Mouse (Mus musculus): ENCODE data around the gene Galk1. TPM values are rescaled to one million over a fixed set of nuclear protein-coding genes. Genes with fewer than 3 reads are reported as not detected.

Galk1 gene
- total and polyA plus RNA-seq, 3 experiments: 14.5 to 16.4 (median 14.7) TPM

DNA sequence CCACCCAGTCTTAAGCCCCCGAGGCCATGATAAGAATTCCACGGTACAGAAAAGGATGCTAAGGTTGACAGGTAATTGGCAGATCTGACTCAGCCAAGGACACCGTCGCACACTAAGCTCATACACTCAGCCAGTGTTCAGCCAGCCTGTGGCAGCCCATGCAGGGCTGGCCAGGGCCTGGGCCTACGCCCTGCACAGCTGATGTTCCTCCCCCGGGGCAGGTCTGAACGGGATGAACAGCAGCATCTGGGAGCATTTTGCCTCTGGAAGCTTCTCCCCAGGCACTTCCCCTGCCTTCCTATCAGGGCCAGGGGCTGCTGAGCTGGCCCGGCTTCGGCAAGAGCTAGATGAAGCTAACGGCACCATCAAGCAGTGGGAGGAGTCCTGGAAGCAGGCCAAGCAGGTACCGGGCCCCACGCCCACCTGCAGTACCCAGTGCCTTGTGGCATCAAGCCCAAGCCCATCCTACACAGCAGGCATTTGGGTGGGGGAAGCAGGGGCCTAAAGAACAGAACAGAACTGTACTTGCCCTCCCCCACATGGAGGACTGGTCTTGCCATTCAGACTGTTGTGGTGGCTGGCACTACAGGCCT is 45.6 kb upstream of the Galk1 start:
- intact Hi-C loops (cut with DNase I): no loop called here
- H3K79me2 ChIP-seq (replicated peaks; ENCODE audit: control insufficient read depth, insufficient read depth, low read length): no peaks in the 10 kb centered on the region
- no peak overlapping the region for H3K9ac ChIP-seq (ENCODE audit: low read depth, low read length)
- TF ChIP-seq EP300 (IDR thresholded peaks at IDR 0.05; ENCODE audit: insufficient read depth, low read depth, low read length): no peak
- no peak for TF ChIP-seq POLR2A (IDR thresholded peaks at IDR 0.05; ENCODE audit: insufficient read depth, low read depth, low read length)
- no peak for TF ChIP-seq CTCF (IDR thresholded peaks at IDR 0.05)
- no peak overlapping the region for H3K4me3 ChIP-seq
- no peak for DNase-seq
- H3K27ac ChIP-seq: no peak overlapping the region
- WGBS: 65% methylated on average over 12 of the region's 12 CpGs
- no peaks in the 10 kb centered on the region; the same call in 1 of the 2 replicates for H3K4me1 ChIP-seq (ENCODE audit: control insufficient read depth, insufficient read depth, low read length)
- no peaks in the 10 kb centered on the region for H3K27me3 ChIP-seq (ENCODE audit: control insufficient read depth, insufficient read depth, low read length)
- H3K36me3 ChIP-seq (ENCODE audit: control insufficient read depth, insufficient read depth, low read length): no peaks in the 10 kb centered on the region

DNA sequence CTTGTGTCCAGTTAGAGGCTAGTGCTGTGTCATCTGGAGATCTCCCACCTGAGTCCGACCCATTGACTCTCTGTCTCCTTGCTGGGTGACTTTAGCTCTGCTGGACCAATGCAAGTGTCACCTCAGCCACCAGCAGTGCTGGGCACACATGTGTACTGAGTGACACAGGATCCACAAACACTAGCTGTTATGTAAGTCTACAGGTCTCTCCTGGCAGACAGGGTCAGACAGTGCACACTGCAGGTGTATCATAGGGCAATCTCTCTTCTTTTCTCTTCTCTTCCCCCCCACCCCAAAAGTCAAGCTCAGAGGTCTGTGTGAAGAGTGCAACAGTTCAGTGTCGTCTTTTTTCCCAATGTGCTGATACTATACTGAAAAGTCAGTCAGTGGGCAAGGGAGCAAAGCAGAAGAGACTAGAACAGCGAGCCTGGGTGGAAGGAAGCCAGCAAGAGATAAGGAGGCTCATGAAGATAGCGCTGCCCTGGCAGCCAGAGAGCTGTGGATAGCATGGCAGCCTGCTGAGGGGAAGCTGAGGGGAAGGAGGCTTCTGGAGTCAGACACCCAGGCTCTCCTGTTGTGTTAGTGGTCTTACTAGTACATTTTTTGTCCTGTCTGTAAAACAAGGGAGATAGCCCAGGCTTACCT is 44.8 kb upstream of the Galk1 start:
- Histone ChIP-seq H3K4me1 (ENCODE audit: control insufficient read depth, insufficient read depth, low read length) (no peaks in the 10 kb centered on the region; the same call in 1 of the 2 replicates), H3K27ac (no peak overlapping the region), H3K79me2 (replicated peaks; ENCODE audit: control insufficient read depth, insufficient read depth, low read length) (no peaks in the 10 kb centered on the region), H3K4me3 (no peak overlapping the region), H3K27me3 (ENCODE audit: control insufficient read depth, insufficient read depth, low read length) (no peaks in the 10 kb centered on the region), H3K36me3 (ENCODE audit: control insufficient read depth, insufficient read depth, low read length) (no peaks in the 10 kb centered on the region), H3K9ac (ENCODE audit: low read depth, low read length) (no peak overlapping the region)
- no peak for TF ChIP-seq EP300 (IDR thresholded peaks at IDR 0.05; ENCODE audit: insufficient read depth, low read depth, low read length)
- TF ChIP-seq CTCF (IDR thresholded peaks at IDR 0.05): no peak
- no peak for TF ChIP-seq POLR2A (IDR thresholded peaks at IDR 0.05; ENCODE audit: insufficient read depth, low read depth, low read length)
- intact Hi-C loops (cut with DNase I): no loop called here
- DNase-seq: peak in 1 of 2 experiments; percentile 34
- 46% methylated on average over 4 of the region's 4 CpGs for WGBS

- intact Hi-C loops (cut with DNase I): no loop called here
- TF ChIP-seq CTCF (IDR thresholded peaks at IDR 0.05) (no peak), EP300 (IDR thresholded peaks at IDR 0.05; ENCODE audit: insufficient read depth, low read depth, low read length) (no peak), POLR2A (IDR thresholded peaks at IDR 0.05; ENCODE audit: insufficient read depth, low read depth, low read length) (no peak)
- Histone ChIP-seq H3K27ac (no peak overlapping the region), H3K4me1 (ENCODE audit: control insufficient read depth, insufficient read depth, low read length) (no peaks in the 10 kb centered on the region; the same call in 1 of the 2 replicates), H3K9ac (ENCODE audit: low read depth, low read length) (no peak overlapping the region), H3K36me3 (ENCODE audit: control insufficient read depth, insufficient read depth, low read length) (no peaks in the 10 kb centered on the region), H3K79me2 (replicated peaks; ENCODE audit: control insufficient read depth, insufficient read depth, low read length) (no peaks in the 10 kb centered on the region), H3K27me3 (ENCODE audit: control insufficient read depth, insufficient read depth, low read length) (no peaks in the 10 kb centered on the region), H3K4me3 (no peak overlapping the region)
- no peak for DNase-seq
- 80% methylated on average over 11 of the region's 11 CpGs for WGBS
Measured at GRCm38 (mm10) chr11:116055873-116056272, 43.4 kb upstream of the Galk1 start.

- Histone ChIP-seq H3K36me3 (ENCODE audit: control insufficient read depth, insufficient read depth, low read length) (no peaks in the 10 kb centered on the region), H3K9ac (ENCODE audit: low read depth, low read length) (no peak overlapping the region), H3K4me3 (no peak overlapping the region), H3K4me1 (ENCODE audit: control insufficient read depth, insufficient read depth, low read length) (no peaks in the 10 kb centered on the region; the same call in 1 of the 2 replicates), H3K27me3 (ENCODE audit: control insufficient read depth, insufficient read depth, low read length) (no peaks in the 10 kb centered on the region), H3K79me2 (replicated peaks; ENCODE audit: control insufficient read depth, insufficient read depth, low read length) (no peaks in the 10 kb centered on the region), H3K27ac (no peak overlapping the region)
- 86% methylated on average over 9 of the region's 9 CpGs for WGBS
- intact Hi-C loops (cut with DNase I): no loop called here
- DNase-seq: no peak
- TF ChIP-seq EP300 (IDR thresholded peaks at IDR 0.05; ENCODE audit: insufficient read depth, low read depth, low read length): no peak
- TF ChIP-seq CTCF (IDR thresholded peaks at IDR 0.05): no peak
- TF ChIP-seq POLR2A (IDR thresholded peaks at IDR 0.05; ENCODE audit: insufficient read depth, low read depth, low read length): no peak
Measured at GRCm38 (mm10) chr11:116053510-116054229, 41.2 kb upstream of the Galk1 start.

DNA sequence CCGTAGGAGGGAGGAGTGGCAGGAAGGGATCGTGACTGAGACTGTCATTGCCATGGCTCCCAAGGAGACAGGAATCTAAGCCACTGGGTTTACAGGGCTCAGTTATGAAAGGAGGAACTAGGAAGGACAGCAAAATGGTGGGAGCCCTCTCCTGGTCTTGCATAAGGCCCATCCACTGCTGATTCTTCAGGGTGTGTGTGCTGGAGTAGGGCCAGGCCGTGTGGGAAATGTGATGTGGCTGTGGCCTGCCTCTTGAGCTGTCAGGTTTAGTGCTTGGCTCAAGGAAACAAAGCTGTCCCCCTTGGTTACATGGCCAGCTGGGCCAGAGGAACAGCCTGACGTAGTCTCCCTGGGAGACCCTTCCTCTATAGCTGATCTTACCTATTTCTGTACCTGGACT is 37.7 kb upstream of the Galk1 start:
- Histone ChIP-seq H3K27ac (no peak overlapping the region), H3K36me3 (ENCODE audit: control insufficient read depth, insufficient read depth, low read length) (no peaks in the 10 kb centered on the region), H3K9ac (ENCODE audit: low read depth, low read length) (no peak overlapping the region), H3K79me2 (replicated peaks; ENCODE audit: control insufficient read depth, insufficient read depth, low read length) (no peaks in the 10 kb centered on the region; the same call in none of the 2 replicates), H3K4me3 (no peak overlapping the region), H3K4me1 (ENCODE audit: control insufficient read depth, insufficient read depth, low read length) (no peaks in the 10 kb centered on the region), H3K27me3 (ENCODE audit: control insufficient read depth, insufficient read depth, low read length) (no peaks in the 10 kb centered on the region)
- intact Hi-C loops (cut with DNase I): no loop called here
- WGBS: 75% methylated on average over 4 of the region's 4 CpGs
- TF ChIP-seq EP300 (IDR thresholded peaks at IDR 0.05; ENCODE audit: insufficient read depth, low read depth, low read length) (no peak), CTCF (IDR thresholded peaks at IDR 0.05) (no peak), POLR2A (IDR thresholded peaks at IDR 0.05; ENCODE audit: insufficient read depth, low read depth, low read length) (no peak)
- DNase-seq: no peak

GRCm38 (mm10) chr11:116049610-116050009 is 37.1 kb upstream of the Galk1 start:
- WGBS: 81% methylated on average over 2 of the region's 2 CpGs
- TF ChIP-seq EP300 (IDR thresholded peaks at IDR 0.05; ENCODE audit: insufficient read depth, low read depth, low read length) (no peak), POLR2A (IDR thresholded peaks at IDR 0.05; ENCODE audit: insufficient read depth, low read depth, low read length) (no peak), CTCF (IDR thresholded peaks at IDR 0.05) (no peak)
- intact Hi-C loops (cut with DNase I): no loop called here
- no peak overlapping the region for H3K4me3 ChIP-seq
- no peaks in the 10 kb centered on the region for H3K27me3 ChIP-seq (ENCODE audit: control insufficient read depth, insufficient read depth, low read length)
- DNase-seq: no peak
- H3K4me1 ChIP-seq (ENCODE audit: control insufficient read depth, insufficient read depth, low read length): no peaks in the 10 kb centered on the region
- no peak overlapping the region for H3K9ac ChIP-seq (ENCODE audit: low read depth, low read length)
- no peak overlapping the region for H3K27ac ChIP-seq
- no peaks in the 10 kb centered on the region; the same call in none of the 2 replicates for H3K79me2 ChIP-seq (replicated peaks; ENCODE audit: control insufficient read depth, insufficient read depth, low read length)
- H3K36me3 ChIP-seq (ENCODE audit: control insufficient read depth, insufficient read depth, low read length): no peaks in the 10 kb centered on the region
